Mouse (Mus musculus) frontal cortex, postnatal 14 days (tissue): Measurements from ENCODE around the gene Itprid2.
A peak's percentile ranks its signal among the peaks of the same experiment; 100 is the strongest.

Experiments
- DNase-seq, 2 experiments: peaks; one replicate each; pipeline ENCODE4 v3.0.0; 2022; ENCODE audit warnings: low spot score in 2 of 2

Gene Itprid2

GRCm38 (mm10) chr2:79647728-79648127 is 12.6 kb downstream of the Itprid2 start:
- no peak for DNase-seq

GRCm38 (mm10) chr2:79651185-79651584 is 16.0 kb downstream of the Itprid2 start:
- DNase-seq: no peak

- DNase-seq: no peak
Measured at GRCm38 (mm10) chr2:79651701-79652100, 16.5 kb downstream of the Itprid2 start.

- no peak for DNase-seq
Measured at GRCm38 (mm10) chr2:79652502-79652901, 17.4 kb downstream of the Itprid2 start.

- peak in 1 of 2 experiments; percentile 22 for DNase-seq
Measured at GRCm38 (mm10) chr2:79653093-79653808, 18.1 kb downstream of the Itprid2 start.

- DNase-seq: no peak
Measured at GRCm38 (mm10) chr2:79653809-79654164, 18.6 kb downstream of the Itprid2 start.

- no peak for DNase-seq
Measured at GRCm38 (mm10) chr2:79657062-79657461, 21.9 kb downstream of the Itprid2 start.

- no peak for DNase-seq
Measured at GRCm38 (mm10) chr2:79660417-79661185, 25.4 kb downstream of the Itprid2 start.

GRCm38 (mm10) chr2:79661486-79662104 is 26.4 kb downstream of the Itprid2 start:
- DNase-seq: no peak

- no peak for DNase-seq
Measured at GRCm38 (mm10) chr2:79664532-79665286, 29.6 kb downstream of the Itprid2 start.

GRCm38 (mm10) chr2:79665492-79665891 is 30.3 kb downstream of the Itprid2 start:
- no peak for DNase-seq

- DNase-seq: no peak
Measured at GRCm38 (mm10) chr2:79675266-79675665, 40.1 kb downstream of the Itprid2 start.

GRCm38 (mm10) chr2:79677663-79678257 is 42.6 kb downstream of the Itprid2 start:
- no peak for DNase-seq

- DNase-seq: no peak
Measured at GRCm38 (mm10) chr2:79681672-79682071, 46.5 kb downstream of the Itprid2 start.

GRCm38 (mm10) chr2:79683258-79683657 is 48.1 kb downstream of the Itprid2 start:
- no peak for DNase-seq

- DNase-seq: no peak
Measured at GRCm38 (mm10) chr2:79690838-79691237, 55.7 kb downstream of the Itprid2 start.

- no peak for DNase-seq
Measured at GRCm38 (mm10) chr2:79695190-79695589, 60.0 kb downstream of the Itprid2 start.

GRCm38 (mm10) chr2:79695939-79696338 is 60.8 kb downstream of the Itprid2 start:
- DNase-seq: no peak

GRCm38 (mm10) chr2:79696478-79697230 is 61.5 kb downstream of the Itprid2 start:
- DNase-seq: no peak

- DNase-seq: no peak
Measured at GRCm38 (mm10) chr2:79698166-79698565, 63.0 kb downstream of the Itprid2 start.

GRCm38 (mm10) chr2:79704773-79705172 is 69.6 kb downstream of the Itprid2 start:
- DNase-seq: no peak
